Mouse (Mus musculus) C2C12 (cell line): ENCODE measurements around the gene Sema3e.

Experiments
- CEBPB ChIP-seq: IDR thresholded peaks from one replicate; pipeline ENCODE4 v1.6.1; 2011; ENCODE audit warnings: low read depth, mild to moderate bottlenecking, control low read depth, moderate library complexity
- CTCF ChIP-seq: IDR thresholded peaks from one replicate; pipeline ENCODE4 v1.5.1; 2011; ENCODE audit not compliant: control insufficient read depth, insufficient read depth, insufficient read length
- MAX ChIP-seq: IDR thresholded peaks from one replicate; pipeline ENCODE4 v1.6.1; 2011; ENCODE audit warnings: mild to moderate bottlenecking, control low read depth
- MYOG ChIP-seq: IDR thresholded peaks from one replicate; pipeline ENCODE4 v1.6.1; 2011; ENCODE audit not compliant: control insufficient read depth, insufficient read length; ENCODE audit errors: extremely low read depth
- USF1 ChIP-seq: IDR thresholded peaks from one replicate; pipeline ENCODE4 v1.6.1; 2011; ENCODE audit warnings: low read depth, mild to moderate bottlenecking, control low read depth, moderate library complexity

- TF ChIP-seq CTCF (no peak), USF1 (no peak), MYOG (no peak), CEBPB (no peak), MAX (peak; percentile 16)
Measured at GRCm38 (mm10) chr5:14030796-14031195, 5.7 kb downstream of the Sema3e start.
